Mouse (Mus musculus): ENCODE results near the gene Lypd4.

GRCm38 (mm10) chr7:24897959-24898358 is 28.2 kb upstream of the Lypd4 start:
- TF ChIP-seq POLR2A (IDR thresholded peaks at IDR 0.05; ENCODE audit: borderline replicate concordance, extremely low read depth, insufficient read depth, insufficient read length, poor library complexity, severe bottlenecking), result no peak
- TF ChIP-seq CTCF (IDR thresholded peaks at IDR 0.05; ENCODE audit: borderline replicate concordance, extremely low read depth, insufficient read depth, insufficient read length), result no peak
